Mouse (Mus musculus): ENCODE results near the gene E030018B13Rik. TPM values are rescaled to one million over a fixed set of nuclear protein-coding genes. Genes with fewer than 3 reads are reported as not detected.

The E030018B13Rik gene
- polyA plus RNA-seq, 1 experiment: not detected

GRCm38 (mm10) chr7:63921909-63922562, 5.4 kb downstream of the E030018B13Rik start:
- no peak for TF ChIP-seq TAL1 (IDR thresholded peaks at IDR 0.05; ENCODE audit: low read length)
- no peak for TF ChIP-seq GATA1 (IDR thresholded peaks at IDR 0.05; ENCODE audit: low read length)
- Histone ChIP-seq H3K9me3 (ENCODE audit: control insufficient read depth, low read length) (no peaks in the 10 kb centered on the region), H3K4me3 (replicated peaks) (no peak overlapping the region), H3K4me1 (ENCODE audit: control insufficient read depth) (peaks cover 86% of the 10 kb centered on the region), H3K36me3 (ENCODE audit: control insufficient read depth) (peaks cover 61% of the 10 kb centered on the region), H3K27me3 (ENCODE audit: control insufficient read depth) (no peaks in the 10 kb centered on the region)

GRCm38 (mm10) chr7:63922571-63922970, 5.9 kb downstream of the E030018B13Rik start:
- Histone ChIP-seq H3K4me1 (ENCODE audit: control insufficient read depth) (peaks cover 87% of the 10 kb centered on the region), H3K4me3 (replicated peaks) (no peak overlapping the region), H3K9me3 (ENCODE audit: control insufficient read depth, low read length) (no peaks in the 10 kb centered on the region), H3K27me3 (ENCODE audit: control insufficient read depth) (no peaks in the 10 kb centered on the region), H3K36me3 (ENCODE audit: control insufficient read depth) (peaks cover 61% of the 10 kb centered on the region)
- no peak for TF ChIP-seq TAL1 (IDR thresholded peaks at IDR 0.05; ENCODE audit: low read length)
- TF ChIP-seq GATA1 (IDR thresholded peaks at IDR 0.05; ENCODE audit: low read length): no peak

- no peaks in the 10 kb centered on the region for H3K9me3 ChIP-seq (ENCODE audit: control insufficient read depth, low read length)
- no peak for TF ChIP-seq GATA1 (IDR thresholded peaks at IDR 0.05; ENCODE audit: low read length)
- H3K4me1 ChIP-seq (ENCODE audit: control insufficient read depth): peaks cover 88% of the 10 kb centered on the region
- H3K27me3 ChIP-seq (ENCODE audit: control insufficient read depth): no peaks in the 10 kb centered on the region
- peaks cover 57% of the 10 kb centered on the region for H3K36me3 ChIP-seq (ENCODE audit: control insufficient read depth)
- no peak overlapping the region for H3K4me3 ChIP-seq (replicated peaks)
Measured at GRCm38 (mm10) chr7:63922975-63923374, 6.3 kb downstream of the E030018B13Rik start.

- Histone ChIP-seq H3K9me3 (ENCODE audit: control insufficient read depth, low read length) (no peaks in the 10 kb centered on the region), H3K4me1 (ENCODE audit: control insufficient read depth) (peaks cover 87% of the 10 kb centered on the region), H3K4me3 (replicated peaks) (no peak overlapping the region), H3K36me3 (ENCODE audit: control insufficient read depth) (peaks cover 47% of the 10 kb centered on the region), H3K27me3 (ENCODE audit: control insufficient read depth) (no peaks in the 10 kb centered on the region)
- TF ChIP-seq TAL1 (IDR thresholded peaks at IDR 0.05; ENCODE audit: low read length) (no peak), GATA1 (IDR thresholded peaks at IDR 0.05; ENCODE audit: low read length) (no peak)
Measured at GRCm38 (mm10) chr7:63924151-63924550, 7.5 kb downstream of the E030018B13Rik start.

GRCm38 (mm10) chr7:63924747-63925412, 8.2 kb downstream of the E030018B13Rik start:
- H3K4me3 ChIP-seq (replicated peaks): no peak overlapping the region
- no peaks in the 10 kb centered on the region for H3K27me3 ChIP-seq (ENCODE audit: control insufficient read depth)
- peaks cover 39% of the 10 kb centered on the region for H3K36me3 ChIP-seq (ENCODE audit: control insufficient read depth)
- peaks cover 87% of the 10 kb centered on the region for H3K4me1 ChIP-seq (ENCODE audit: control insufficient read depth)
- H3K9me3 ChIP-seq (ENCODE audit: control insufficient read depth, low read length): no peaks in the 10 kb centered on the region
- no peak for TF ChIP-seq GATA1 (IDR thresholded peaks at IDR 0.05; ENCODE audit: low read length)
- no peak for TF ChIP-seq TAL1 (IDR thresholded peaks at IDR 0.05; ENCODE audit: low read length)

GRCm38 (mm10) chr7:63925413-63926360, 9.0 kb downstream of the E030018B13Rik start:
- H3K9me3 ChIP-seq (ENCODE audit: control insufficient read depth, low read length): no peaks in the 10 kb centered on the region
- no peak overlapping the region for H3K4me3 ChIP-seq (replicated peaks)
- H3K4me1 ChIP-seq (ENCODE audit: control insufficient read depth): peaks cover 89% of the 10 kb centered on the region
- H3K27me3 ChIP-seq (ENCODE audit: control insufficient read depth): no peaks in the 10 kb centered on the region
- TF ChIP-seq GATA1 (IDR thresholded peaks at IDR 0.05; ENCODE audit: low read length) (no peak), TAL1 (IDR thresholded peaks at IDR 0.05; ENCODE audit: low read length) (no peak)
- peaks cover 34% of the 10 kb centered on the region for H3K36me3 ChIP-seq (ENCODE audit: control insufficient read depth)

- Histone ChIP-seq H3K4me1 (ENCODE audit: control insufficient read depth) (peaks cover 91% of the 10 kb centered on the region), H3K4me3 (replicated peaks) (no peak overlapping the region), H3K9me3 (ENCODE audit: control insufficient read depth, low read length) (no peaks in the 10 kb centered on the region), H3K27me3 (ENCODE audit: control insufficient read depth) (no peaks in the 10 kb centered on the region), H3K36me3 (ENCODE audit: control insufficient read depth) (peaks cover 31% of the 10 kb centered on the region)
- TF ChIP-seq GATA1 (IDR thresholded peaks at IDR 0.05; ENCODE audit: low read length): no peak
- TF ChIP-seq TAL1 (IDR thresholded peaks at IDR 0.05; ENCODE audit: low read length): no peak
Measured at GRCm38 (mm10) chr7:63926492-63926891, 9.8 kb downstream of the E030018B13Rik start.

- peaks cover 33% of the 10 kb centered on the region for H3K36me3 ChIP-seq (ENCODE audit: control insufficient read depth)
- H3K9me3 ChIP-seq (ENCODE audit: control insufficient read depth, low read length): no peaks in the 10 kb centered on the region
- TF ChIP-seq TAL1 (IDR thresholded peaks at IDR 0.05; ENCODE audit: low read length) (no peak), GATA1 (IDR thresholded peaks at IDR 0.05; ENCODE audit: low read length) (no peak)
- H3K4me1 ChIP-seq (ENCODE audit: control insufficient read depth): peaks cover 93% of the 10 kb centered on the region
- H3K4me3 ChIP-seq (replicated peaks): no peak overlapping the region
- no peaks in the 10 kb centered on the region for H3K27me3 ChIP-seq (ENCODE audit: control insufficient read depth)
Measured at GRCm38 (mm10) chr7:63927121-63927520, 10.5 kb downstream of the E030018B13Rik start.

GRCm38 (mm10) chr7:63929080-63929479, 12.4 kb downstream of the E030018B13Rik start:
- peaks cover 37% of the 10 kb centered on the region for H3K36me3 ChIP-seq (ENCODE audit: control insufficient read depth)
- H3K9me3 ChIP-seq (ENCODE audit: control insufficient read depth, low read length): no peaks in the 10 kb centered on the region
- H3K4me1 ChIP-seq (ENCODE audit: control insufficient read depth): peaks cover 94% of the 10 kb centered on the region
- TF ChIP-seq GATA1 (IDR thresholded peaks at IDR 0.05; ENCODE audit: low read length): no peak
- TF ChIP-seq TAL1 (IDR thresholded peaks at IDR 0.05; ENCODE audit: low read length): no peak
- H3K4me3 ChIP-seq (replicated peaks): no peak overlapping the region
- no peaks in the 10 kb centered on the region for H3K27me3 ChIP-seq (ENCODE audit: control insufficient read depth)

Measured in erythroblast, embryonic 14.5 days (primary cell).